Mouse (Mus musculus): ENCODE data around the gene Gm4737.

DNA sequence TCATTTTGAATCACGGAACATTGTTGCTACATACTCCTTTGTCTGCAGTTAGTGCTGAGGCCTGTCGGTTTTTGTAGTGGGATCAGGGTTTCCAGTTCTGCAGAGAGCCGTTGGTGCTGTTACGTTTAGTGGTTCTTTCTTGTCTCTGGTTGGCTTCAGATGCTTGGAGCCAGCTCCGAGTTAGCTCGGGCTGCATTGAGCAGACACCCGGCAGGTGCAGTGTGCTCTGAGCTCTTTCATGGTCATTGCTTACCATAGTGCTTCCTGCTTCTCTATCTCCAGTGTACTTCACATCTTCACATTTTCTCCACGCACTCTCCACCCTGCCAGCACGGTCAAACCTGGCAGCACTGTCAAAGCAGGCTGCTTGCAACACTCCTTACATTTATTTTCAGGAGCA, 50.4 kb downstream of the Gm4737 start:
- no peak for TF ChIP-seq MAFK (IDR thresholded peaks at IDR 0.05; ENCODE audit: insufficient read depth, low read depth, low read length)
- TF ChIP-seq HCFC1 (IDR thresholded peaks at IDR 0.05; ENCODE audit: borderline replicate concordance, insufficient read depth, low read length), result no peak
- no peak for TF ChIP-seq ZNF384 (IDR thresholded peaks at IDR 0.05; ENCODE audit: low read depth, low read length)
- TF ChIP-seq ZC3H11A (IDR thresholded peaks at IDR 0.05; ENCODE audit: borderline replicate concordance, low read depth, low read length), result no peak
- TF ChIP-seq CHD2 (IDR thresholded peaks at IDR 0.05; ENCODE audit: low read depth, low read length), result no peak
